Mouse (Mus musculus) intestine, embryonic 15.5 days (tissue): Measurements from ENCODE around the gene Rnf4. TPM values are rescaled to one million over a fixed set of nuclear protein-coding genes. Genes with fewer than 3 reads are reported as not detected.

ENCODE experiments used
- ATAC-seq: fragments of 200-750 bp; cut with Nextera tagmentation; 2 replicates; pipeline ENCODE4 v1.8.0; 2017; ENCODE audit warnings: moderate TSS enrichment, moderate library complexity
- H3K27ac ChIP-seq: fragments of 300-500 bp; sonication (generic); 2 replicates; pipeline ENCODE4 v1.5.1; 2015; ENCODE audit warnings: mild to moderate bottlenecking, inconsistent platforms
- H3K27me3 ChIP-seq: fragments of 300-500 bp; sonication (generic); replicated peaks from 2 replicates; pipeline ENCODE4 v1.6.1; 2015; ENCODE audit warnings: inconsistent platforms
- H3K36me3 ChIP-seq: fragments of 300-500 bp; sonication (generic); 2 replicates; pipeline ENCODE4 v1.6.1; 2015; ENCODE audit warnings: inconsistent platforms
- H3K4me1 ChIP-seq: fragments of 300-500 bp; sonication (generic); replicated peaks from 2 replicates; pipeline ENCODE4 v1.6.1; 2015; ENCODE audit warnings: inconsistent platforms
- H3K4me2 ChIP-seq: fragments of 300-500 bp; sonication (generic); replicated peaks from 2 replicates; pipeline ENCODE4 v1.6.1; 2015; ENCODE audit warnings: mild to moderate bottlenecking, inconsistent platforms
- H3K4me3 ChIP-seq: fragments of 300-500 bp; sonication (generic); replicated peaks from 2 replicates; pipeline ENCODE4 v1.5.1; 2015; ENCODE audit warnings: inconsistent platforms
- H3K9ac ChIP-seq: fragments of 300-500 bp; sonication (generic); 2 replicates; pipeline ENCODE4 v1.6.1; 2015; ENCODE audit warnings: inconsistent platforms
- H3K9me3 ChIP-seq: fragments of 300-500 bp; sonication (generic); 2 replicates; pipeline ENCODE4 v1.6.1; 2016; ENCODE audit warnings: inconsistent platforms
- WGBS: fragments of 180-500 bp; shearing (Covaris S2); methylation state at CpG from one replicate; pipeline ENCODE4 v1.1.7; 2015; 5-methylcytosine and 5-hydroxymethylcytosine counted together
- polyA plus RNA-seq: library from polyadenylated mRNA; unstranded; fragments of >200 nt; fragmentation: Nextera tagmentation; extraction: Ambion mirVana; gene quantifications from 2 replicates; pipeline ENCODE4 v1.2.1, GENCODE M21; 2015

The Rnf4 gene
- polyA plus RNA-seq, 1 experiment from 2014 or later, result 149 TPM

GRCm38 (mm10) chr5:34360261-34360660, 24.2 kb downstream of the Rnf4 start:
- Histone ChIP-seq H3K4me2 (no peak overlapping the region), H3K27me3 (no peaks in the 10 kb centered on the region), H3K4me3 (no peak overlapping the region), H3K9me3 (no peaks in the 10 kb centered on the region), H3K27ac (no peak overlapping the region), H3K4me1 (no peaks in the 10 kb centered on the region), H3K9ac (no peak overlapping the region), H3K36me3 (peaks cover 12% of the 10 kb centered on the region)
- no peak for ATAC-seq
- 93% methylated on average over 3 of the region's 3 CpGs for WGBS

GRCm38 (mm10) chr5:34363115-34363514, 27.0 kb downstream of the Rnf4 start:
- Histone ChIP-seq H3K4me1 (no peaks in the 10 kb centered on the region), H3K9me3 (no peaks in the 10 kb centered on the region), H3K4me3 (no peak overlapping the region), H3K9ac (no peak overlapping the region), H3K27me3 (no peaks in the 10 kb centered on the region), H3K36me3 (0 out of 2 replicates have a peak, but pooled peaks cover 5% of the 10 kb centered on the region), H3K4me2 (no peak overlapping the region), H3K27ac (no peak overlapping the region)
- no peak for ATAC-seq

- Histone ChIP-seq H3K27me3 (no peaks in the 10 kb centered on the region), H3K4me3 (peak overlapping the region; percentile 92), H3K9me3 (no peaks in the 10 kb centered on the region), H3K27ac (peak overlapping the region; percentile 85), H3K4me2 (peak overlapping the region; percentile 76), H3K36me3 (no peaks in the 10 kb centered on the region), H3K9ac (peak overlapping the region; percentile 71), H3K4me1 (peaks cover 16% of the 10 kb centered on the region)
- ATAC-seq, result no peak
- WGBS, result 65% methylated on average over 7 of the region's 7 CpGs
Observed at GRCm38 (mm10) chr5:34368551-34369290, 32.6 kb downstream of the Rnf4 start.

DNA sequence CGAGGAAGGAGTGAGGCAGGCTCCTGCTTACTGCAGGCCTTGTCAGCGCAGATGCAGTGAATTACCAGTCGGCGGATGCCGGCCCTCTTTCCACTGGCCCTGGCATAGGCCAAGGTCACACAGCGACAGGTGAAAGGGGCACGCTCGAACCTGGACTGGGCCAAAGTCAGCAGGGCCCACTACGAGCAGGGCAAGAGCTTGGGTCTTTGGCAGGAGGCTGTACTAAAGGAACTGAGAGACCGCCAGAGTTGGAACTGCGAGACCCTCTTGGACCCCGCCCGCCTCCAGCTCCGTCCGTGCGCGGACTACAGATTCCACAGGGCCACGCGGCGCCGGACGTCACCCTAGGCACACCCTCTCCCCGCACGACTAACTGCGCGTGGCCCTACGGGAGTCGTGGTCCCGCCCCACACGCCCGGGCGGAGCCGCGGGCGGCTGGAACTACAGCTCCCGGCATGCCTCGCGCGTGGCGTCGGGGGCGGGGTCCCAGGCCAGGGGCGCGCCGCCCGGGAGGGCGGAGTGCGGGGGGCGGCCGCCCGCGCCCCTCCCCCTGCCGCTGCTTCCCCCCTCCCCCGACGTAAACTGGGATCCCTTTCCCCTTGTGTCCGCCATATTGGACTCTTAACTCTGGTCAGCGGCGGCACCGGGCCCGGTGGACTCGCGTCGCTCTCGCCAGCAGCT, 33.4 kb downstream of the Rnf4 start, which contains the start of gene Fam193a:
Gene Fam193a (plus strand): TSS at position 593 of the 681 bp plus-strand sequence.
- Histone ChIP-seq H3K27ac (peak within 1 kb of the TSS; percentile 85), H3K36me3 (no peaks in the 10 kb centered on the region), H3K4me1 (peaks cover 16% of the 10 kb centered on the region), H3K9ac (peak within 1 kb of the TSS; percentile 88), H3K4me2 (peak within 1 kb of the TSS; percentile 76), H3K9me3 (no peaks in the 10 kb centered on the region), H3K27me3 (no peaks in the 10 kb centered on the region), H3K4me3 (peak within 1 kb of the TSS; percentile 92)
- ATAC-seq, result peak; percentile 99
- WGBS, result 1% methylated on average over 51 of the region's 64 CpGs

DNA sequence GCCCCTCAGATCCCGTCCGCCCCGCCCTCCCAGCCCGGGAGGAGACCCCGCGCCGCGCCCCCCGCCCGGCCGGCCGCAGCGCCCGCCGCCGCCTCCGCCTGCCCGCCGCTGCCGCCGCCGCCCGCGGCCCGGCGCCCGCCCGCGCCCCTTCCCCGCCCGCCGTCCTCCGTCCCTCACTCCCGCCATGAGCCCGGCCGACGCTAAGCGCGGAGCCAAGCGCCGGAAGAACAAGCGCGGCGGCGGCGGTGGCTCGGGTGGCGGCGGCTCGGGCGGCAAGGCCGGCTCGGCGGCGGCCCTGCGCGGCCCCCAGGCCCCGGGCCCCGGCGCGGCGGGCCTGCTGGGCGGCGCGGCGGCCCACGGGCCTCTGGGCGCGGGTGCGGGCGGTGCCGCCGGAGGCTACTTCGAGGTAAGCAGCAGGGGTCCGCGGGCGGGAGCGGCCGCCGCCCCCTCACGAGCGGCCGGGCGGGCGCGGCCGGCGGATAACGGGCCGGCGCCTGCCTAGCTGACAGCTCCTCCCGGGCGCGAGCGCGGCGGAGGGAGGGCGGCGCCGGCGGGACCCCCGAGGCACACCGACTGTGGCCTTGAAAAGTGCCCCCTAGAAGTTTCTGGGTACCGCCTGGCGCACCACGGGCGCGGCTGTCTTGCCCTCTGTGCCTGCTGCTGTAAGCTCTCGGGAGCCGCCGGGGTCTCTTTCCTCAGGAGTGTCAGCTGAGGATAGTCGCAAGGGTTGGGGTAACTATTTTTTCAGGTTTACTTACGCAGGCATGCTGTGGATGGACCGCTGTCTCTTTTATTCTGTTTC, 34.1 kb downstream of the Rnf4 start:
- Histone ChIP-seq H3K36me3 (no peaks in the 10 kb centered on the region), H3K9me3 (no peaks in the 10 kb centered on the region), H3K9ac (peak overlapping the region; percentile 88), H3K27ac (peak overlapping the region; percentile 60; the same call in 1 of the 2 replicates), H3K4me1 (peaks cover 16% of the 10 kb centered on the region), H3K4me2 (peak overlapping the region; percentile 67), H3K27me3 (no peaks in the 10 kb centered on the region), H3K4me3 (peak overlapping the region; percentile 92)
- peak; percentile 30 for ATAC-seq
- WGBS, result under 1% methylated on average over 70 of the region's 114 CpGs

- no peak for ATAC-seq
- H3K4me2 ChIP-seq, result peak overlapping the region; percentile 67
- H3K9me3 ChIP-seq, result no peaks in the 10 kb centered on the region
- no peaks in the 10 kb centered on the region for H3K27me3 ChIP-seq
- no peaks in the 10 kb centered on the region for H3K36me3 ChIP-seq
- peaks cover 16% of the 10 kb centered on the region for H3K4me1 ChIP-seq
- peak overlapping the region; percentile 88 for H3K9ac ChIP-seq
- H3K4me3 ChIP-seq, result peak overlapping the region; percentile 92
- H3K27ac ChIP-seq, result no peak overlapping the region
- WGBS, result 30% methylated on average over 8 of the region's 8 CpGs
Observed at GRCm38 (mm10) chr5:34370840-34371239, 34.8 kb downstream of the Rnf4 start.

GRCm38 (mm10) chr5:34372141-34372540, 36.1 kb downstream of the Rnf4 start:
- H3K4me2 ChIP-seq, result no peak overlapping the region
- peaks cover 16% of the 10 kb centered on the region for H3K4me1 ChIP-seq
- H3K9me3 ChIP-seq, result no peaks in the 10 kb centered on the region
- no peaks in the 10 kb centered on the region for H3K36me3 ChIP-seq
- no peak for ATAC-seq
- H3K27me3 ChIP-seq, result no peaks in the 10 kb centered on the region
- H3K4me3 ChIP-seq, result no peak overlapping the region
- no peak overlapping the region for H3K9ac ChIP-seq
- H3K27ac ChIP-seq, result no peak overlapping the region

- no peak for ATAC-seq
- Histone ChIP-seq H3K4me1 (peaks cover 16% of the 10 kb centered on the region), H3K9me3 (no peaks in the 10 kb centered on the region), H3K9ac (no peak overlapping the region), H3K27ac (no peak overlapping the region), H3K4me3 (no peak overlapping the region), H3K27me3 (no peaks in the 10 kb centered on the region), H3K4me2 (no peak overlapping the region), H3K36me3 (no peaks in the 10 kb centered on the region)
Observed at GRCm38 (mm10) chr5:34372541-34372940, 36.5 kb downstream of the Rnf4 start.

- Histone ChIP-seq H3K4me3 (no peak overlapping the region), H3K27me3 (no peaks in the 10 kb centered on the region), H3K4me1 (no peaks in the 10 kb centered on the region), H3K4me2 (no peak overlapping the region), H3K36me3 (no peaks in the 10 kb centered on the region), H3K27ac (no peak overlapping the region), H3K9ac (no peak overlapping the region), H3K9me3 (no peaks in the 10 kb centered on the region)
- ATAC-seq, result no peak
Observed at GRCm38 (mm10) chr5:34378787-34379186, 42.7 kb downstream of the Rnf4 start.

DNA sequence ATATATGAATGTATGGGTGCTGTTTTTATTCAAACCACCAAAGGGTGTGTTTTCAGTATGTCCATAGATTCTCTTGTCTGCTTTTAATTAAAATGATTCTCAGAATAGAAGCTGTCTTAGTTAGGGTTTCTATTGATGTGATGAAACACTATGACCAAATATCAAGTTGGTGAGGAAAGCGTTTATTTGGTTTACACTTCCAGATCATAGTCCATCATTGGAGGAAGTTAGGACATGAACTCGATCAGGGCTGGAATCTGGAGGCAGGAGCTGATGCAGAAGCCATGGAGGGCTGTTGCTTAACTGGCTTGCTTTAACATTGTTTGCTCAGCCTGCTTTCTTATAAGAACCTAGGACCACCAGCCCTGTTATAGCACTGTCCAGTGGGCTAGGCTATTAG, 45.6 kb downstream of the Rnf4 start:
- H3K4me1 ChIP-seq, result no peaks in the 10 kb centered on the region
- WGBS, result 78% methylated on average over 2 of the region's 2 CpGs
- no peak for ATAC-seq
- H3K36me3 ChIP-seq, result no peaks in the 10 kb centered on the region
- no peak overlapping the region for H3K4me3 ChIP-seq
- H3K9me3 ChIP-seq, result no peaks in the 10 kb centered on the region
- H3K9ac ChIP-seq, result no peak overlapping the region
- H3K27me3 ChIP-seq, result no peaks in the 10 kb centered on the region
- no peak overlapping the region for H3K4me2 ChIP-seq
- no peak overlapping the region for H3K27ac ChIP-seq

DNA sequence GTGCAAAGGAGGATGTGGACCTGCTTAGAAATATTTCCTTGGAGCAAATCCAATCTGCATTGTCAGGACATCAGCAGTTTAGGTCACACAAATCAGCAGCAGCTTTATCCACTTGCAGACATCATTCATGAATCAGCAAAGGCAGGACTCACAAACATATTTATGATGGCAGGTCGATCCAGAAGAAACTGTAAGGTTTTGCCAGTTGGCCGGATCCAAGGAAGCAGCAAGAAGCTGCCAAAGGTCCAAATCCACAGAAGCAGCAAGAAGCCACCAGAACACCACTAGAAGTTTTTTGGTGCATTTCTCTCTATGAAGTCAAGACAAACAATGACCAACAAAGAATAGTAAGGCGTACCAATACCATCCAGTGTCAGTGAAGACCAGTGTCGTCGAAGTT, 49.5 kb downstream of the Rnf4 start:
- Histone ChIP-seq H3K4me2 (no peak overlapping the region), H3K36me3 (no peaks in the 10 kb centered on the region), H3K9ac (no peak overlapping the region), H3K27me3 (no peaks in the 10 kb centered on the region), H3K4me3 (no peak overlapping the region), H3K27ac (no peak overlapping the region), H3K4me1 (no peaks in the 10 kb centered on the region), H3K9me3 (no peaks in the 10 kb centered on the region)
- ATAC-seq, result no peak
- WGBS, result 95% methylated on average over 5 of the region's 5 CpGs

- Histone ChIP-seq H3K27me3 (no peaks in the 10 kb centered on the region), H3K9ac (no peak overlapping the region), H3K4me3 (no peak overlapping the region), H3K36me3 (no peaks in the 10 kb centered on the region), H3K9me3 (no peaks in the 10 kb centered on the region), H3K27ac (no peak overlapping the region), H3K4me2 (no peak overlapping the region), H3K4me1 (no peaks in the 10 kb centered on the region)
- 97% methylated on average over 2 of the region's 2 CpGs for WGBS
- ATAC-seq, result no peak
Observed at GRCm38 (mm10) chr5:34386744-34387143, 50.7 kb downstream of the Rnf4 start.
